Mouse (Mus musculus) right cerebral cortex, postnatal 4 days (tissue): ENCODE measurements around the gene Fam210b.

Source experiments
- DNase-seq: peaks from one replicate; pipeline ENCODE4 v3.0.0-alpha.2; 2022

Fam210b gene

GRCm38 (mm10) chr2:172405011-172405410, 59.6 kb downstream of the Fam210b start:
- DNase-seq: no peak
